Mouse (Mus musculus): ENCODE data around the gene 1700037H04Rik. TPM values are rescaled to one million over a fixed set of nuclear protein-coding genes. Genes with fewer than 3 reads are reported as not detected.

1700037H04Rik gene
- polyA plus RNA-seq, 1 experiment: not detected

GRCm38 (mm10) chr2:131135521-131136139 is 24.3 kb downstream of the 1700037H04Rik start:
- TF ChIP-seq POLR2A (IDR thresholded peaks at IDR 0.05; ENCODE audit: insufficient read depth, low read depth, low read length) (no peak), CTCF (IDR thresholded peaks at IDR 0.05; ENCODE audit: insufficient read depth, low read depth, low read length) (no peak)
- Histone ChIP-seq H3K4me3 (ENCODE audit: insufficient read depth, low read depth, low read length) (no peak overlapping the region), H3K4me1 (ENCODE audit: control insufficient read depth, insufficient read depth, low read length) (no peaks in the 10 kb centered on the region), H3K27ac (ENCODE audit: insufficient read depth, low read depth, low read length) (no peak overlapping the region)
- 83% methylated on average over 11 of the region's 11 CpGs for WGBS

GRCm38 (mm10) chr2:131134826-131135400 is 25.0 kb downstream of the 1700037H04Rik start:
- Histone ChIP-seq H3K27ac (ENCODE audit: insufficient read depth, low read depth, low read length) (no peak overlapping the region), H3K4me3 (ENCODE audit: insufficient read depth, low read depth, low read length) (no peak overlapping the region), H3K4me1 (ENCODE audit: control insufficient read depth, insufficient read depth, low read length) (no peaks in the 10 kb centered on the region)
- WGBS: 85% methylated on average over 8 of the region's 8 CpGs
- TF ChIP-seq POLR2A (IDR thresholded peaks at IDR 0.05; ENCODE audit: insufficient read depth, low read depth, low read length): no peak
- TF ChIP-seq CTCF (IDR thresholded peaks at IDR 0.05; ENCODE audit: insufficient read depth, low read depth, low read length): no peak

GRCm38 (mm10) chr2:131134381-131134780 is 25.5 kb downstream of the 1700037H04Rik start:
- TF ChIP-seq POLR2A (IDR thresholded peaks at IDR 0.05; ENCODE audit: insufficient read depth, low read depth, low read length) (no peak), CTCF (IDR thresholded peaks at IDR 0.05; ENCODE audit: insufficient read depth, low read depth, low read length) (no peak)
- Histone ChIP-seq H3K4me3 (ENCODE audit: insufficient read depth, low read depth, low read length) (no peak overlapping the region), H3K27ac (ENCODE audit: insufficient read depth, low read depth, low read length) (no peak overlapping the region), H3K4me1 (ENCODE audit: control insufficient read depth, insufficient read depth, low read length) (no peaks in the 10 kb centered on the region)
- WGBS: 64% methylated on average over 1 of the region's 1 CpGs

- Histone ChIP-seq H3K4me3 (ENCODE audit: insufficient read depth, low read depth, low read length) (no peak within 1 kb of the TSS), H3K27ac (ENCODE audit: insufficient read depth, low read depth, low read length) (no peak within 1 kb of the TSS), H3K4me1 (ENCODE audit: control insufficient read depth, insufficient read depth, low read length) (no peaks in the 10 kb centered on the region)
- 88% methylated on average over 9 of the region's 9 CpGs for WGBS
- TF ChIP-seq CTCF (IDR thresholded peaks at IDR 0.05; ENCODE audit: insufficient read depth, low read depth, low read length) (no peak), POLR2A (IDR thresholded peaks at IDR 0.05; ENCODE audit: insufficient read depth, low read depth, low read length) (no peak)
Observed at GRCm38 (mm10) chr2:131132930-131133547, 26.8 kb downstream of the 1700037H04Rik start, which contains the start of gene Gm11037. Gene Gm11037, plus strand, starts transcription at chr2:131133497.

GRCm38 (mm10) chr2:131132111-131132888 is 27.6 kb downstream of the 1700037H04Rik start:
- 86% methylated on average over 10 of the region's 10 CpGs for WGBS
- Histone ChIP-seq H3K27ac (ENCODE audit: insufficient read depth, low read depth, low read length) (no peak overlapping the region), H3K4me3 (ENCODE audit: insufficient read depth, low read depth, low read length) (no peak overlapping the region), H3K4me1 (ENCODE audit: control insufficient read depth, insufficient read depth, low read length) (peaks cover 4% of the 10 kb centered on the region)
- TF ChIP-seq POLR2A (IDR thresholded peaks at IDR 0.05; ENCODE audit: insufficient read depth, low read depth, low read length) (no peak), CTCF (IDR thresholded peaks at IDR 0.05; ENCODE audit: insufficient read depth, low read depth, low read length) (no peak)

GRCm38 (mm10) chr2:131130849-131131248 is 29.0 kb downstream of the 1700037H04Rik start:
- Histone ChIP-seq H3K4me3 (ENCODE audit: insufficient read depth, low read depth, low read length) (no peak overlapping the region), H3K27ac (ENCODE audit: insufficient read depth, low read depth, low read length) (no peak overlapping the region), H3K4me1 (ENCODE audit: control insufficient read depth, insufficient read depth, low read length) (peaks cover 13% of the 10 kb centered on the region)
- WGBS: 91% methylated on average over 2 of the region's 2 CpGs
- TF ChIP-seq POLR2A (IDR thresholded peaks at IDR 0.05; ENCODE audit: insufficient read depth, low read depth, low read length): no peak
- no peak for TF ChIP-seq CTCF (IDR thresholded peaks at IDR 0.05; ENCODE audit: insufficient read depth, low read depth, low read length)

GRCm38 (mm10) chr2:131129836-131130235 is 30.0 kb downstream of the 1700037H04Rik start:
- WGBS: 89% methylated on average over 5 of the region's 5 CpGs
- H3K27ac ChIP-seq (ENCODE audit: insufficient read depth, low read depth, low read length): no peak overlapping the region

GRCm38 (mm10) chr2:131128636-131129157 is 31.2 kb downstream of the 1700037H04Rik start:
- no peak overlapping the region for H3K4me3 ChIP-seq (ENCODE audit: insufficient read depth, low read depth, low read length)
- no peak overlapping the region for H3K27ac ChIP-seq (ENCODE audit: insufficient read depth, low read depth, low read length)
- TF ChIP-seq CTCF (IDR thresholded peaks at IDR 0.05; ENCODE audit: insufficient read depth, low read depth, low read length): no peak
- TF ChIP-seq POLR2A (IDR thresholded peaks at IDR 0.05; ENCODE audit: insufficient read depth, low read depth, low read length): no peak
- H3K4me1 ChIP-seq (ENCODE audit: control insufficient read depth, insufficient read depth, low read length): peaks cover 13% of the 10 kb centered on the region
- 81% methylated on average over 3 of the region's 3 CpGs for WGBS

More at GRCm38 (mm10) chr2:131129836-131130235, 30.0 kb downstream of the 1700037H04Rik start:
- peaks cover 13% of the 10 kb centered on the region for H3K4me1 ChIP-seq (ENCODE audit: control insufficient read depth, insufficient read depth, low read length)
- TF ChIP-seq POLR2A (IDR thresholded peaks at IDR 0.05; ENCODE audit: insufficient read depth, low read depth, low read length) (no peak), CTCF (IDR thresholded peaks at IDR 0.05; ENCODE audit: insufficient read depth, low read depth, low read length) (no peak)
- H3K4me3 ChIP-seq (ENCODE audit: insufficient read depth, low read depth, low read length): no peak overlapping the region
